Mouse (Mus musculus): Measurements from ENCODE around the gene Hexb. TPM values are rescaled to one million over a fixed set of nuclear protein-coding genes. Genes with fewer than 3 reads are reported as not detected.

The Hexb gene
- polyA plus RNA-seq, 1 experiment: 97.1 TPM

- H3K36me3 ChIP-seq (ENCODE audit: control insufficient read depth, insufficient read depth, low read length): no peaks in the 10 kb centered on the region
- no peaks in the 10 kb centered on the region for H3K4me1 ChIP-seq (ENCODE audit: control insufficient read depth, insufficient read depth, insufficient read length)
- TF ChIP-seq POLR2A (IDR thresholded peaks at IDR 0.05; ENCODE audit: low read depth, low read length) (no peak), CTCF (IDR thresholded peaks at IDR 0.05; ENCODE audit: extremely low read depth, insufficient read depth, insufficient read length, insufficient replicate concordance) (no peak)
- H3K27me3 ChIP-seq (ENCODE audit: control insufficient read depth, insufficient read depth, low read length): no peaks in the 10 kb centered on the region
- no peak overlapping the region for H3K4me3 ChIP-seq (ENCODE audit: extremely low read depth, insufficient read depth, insufficient read length)
- no peak for DNase-seq (ENCODE audit: low read depth in 1 of 2, low spot score in 2 of 2)
- H3K27ac ChIP-seq (ENCODE audit: insufficient read depth, low read length): no peak overlapping the region
- WGBS: 79% methylated on average over 17 of the region's 17 CpGs
Measured at GRCm38 (mm10) chr13:97225130-97225529, 27.0 kb upstream of the Hexb start.

- Histone ChIP-seq H3K36me3 (ENCODE audit: control insufficient read depth, insufficient read depth, low read length) (no peaks in the 10 kb centered on the region), H3K27me3 (ENCODE audit: control insufficient read depth, insufficient read depth, low read length) (no peaks in the 10 kb centered on the region), H3K4me1 (ENCODE audit: control insufficient read depth, insufficient read depth, insufficient read length) (no peaks in the 10 kb centered on the region), H3K4me3 (ENCODE audit: extremely low read depth, insufficient read depth, insufficient read length) (no peak overlapping the region), H3K27ac (ENCODE audit: insufficient read depth, low read length) (no peak overlapping the region)
- no peak for DNase-seq (ENCODE audit: low read depth in 1 of 2, low spot score in 2 of 2)
- no peak for TF ChIP-seq POLR2A (IDR thresholded peaks at IDR 0.05; ENCODE audit: low read depth, low read length)
- no peak for TF ChIP-seq CTCF (IDR thresholded peaks at IDR 0.05; ENCODE audit: extremely low read depth, insufficient read depth, insufficient read length, insufficient replicate concordance)
- 87% methylated on average over 10 of the region's 10 CpGs for WGBS
Measured at GRCm38 (mm10) chr13:97224341-97224982, 26.3 kb upstream of the Hexb start.

- WGBS: 85% methylated on average over 8 of the region's 8 CpGs
- TF ChIP-seq POLR2A (IDR thresholded peaks at IDR 0.05; ENCODE audit: low read depth, low read length) (no peak), CTCF (IDR thresholded peaks at IDR 0.05; ENCODE audit: extremely low read depth, insufficient read depth, insufficient read length, insufficient replicate concordance) (no peak)
- DNase-seq (ENCODE audit: low read depth in 1 of 2, low spot score in 2 of 2): no peak
- no peak overlapping the region for H3K27ac ChIP-seq (ENCODE audit: insufficient read depth, low read length)
- H3K4me1 ChIP-seq (ENCODE audit: control insufficient read depth, insufficient read depth, insufficient read length): no peaks in the 10 kb centered on the region
- H3K27me3 ChIP-seq (ENCODE audit: control insufficient read depth, insufficient read depth, low read length): no peaks in the 10 kb centered on the region
- H3K36me3 ChIP-seq (ENCODE audit: control insufficient read depth, insufficient read depth, low read length): no peaks in the 10 kb centered on the region
- H3K4me3 ChIP-seq (ENCODE audit: extremely low read depth, insufficient read depth, insufficient read length): no peak overlapping the region
Measured at GRCm38 (mm10) chr13:97223856-97224255, 25.7 kb upstream of the Hexb start.

- WGBS: 88% methylated on average over 3 of the region's 3 CpGs
- Histone ChIP-seq H3K27ac (ENCODE audit: insufficient read depth, low read length) (no peak overlapping the region), H3K27me3 (ENCODE audit: control insufficient read depth, insufficient read depth, low read length) (no peaks in the 10 kb centered on the region), H3K36me3 (ENCODE audit: control insufficient read depth, insufficient read depth, low read length) (no peaks in the 10 kb centered on the region), H3K4me1 (ENCODE audit: control insufficient read depth, insufficient read depth, insufficient read length) (no peaks in the 10 kb centered on the region), H3K4me3 (ENCODE audit: extremely low read depth, insufficient read depth, insufficient read length) (no peak overlapping the region)
- no peak for TF ChIP-seq CTCF (IDR thresholded peaks at IDR 0.05; ENCODE audit: extremely low read depth, insufficient read depth, insufficient read length, insufficient replicate concordance)
- no peak for TF ChIP-seq POLR2A (IDR thresholded peaks at IDR 0.05; ENCODE audit: low read depth, low read length)
- DNase-seq (ENCODE audit: low read depth in 1 of 2, low spot score in 2 of 2): no peak
Measured at GRCm38 (mm10) chr13:97220022-97220421, 21.9 kb upstream of the Hexb start.

GRCm38 (mm10) chr13:97216196-97216595 is 18.0 kb upstream of the Hexb start:
- TF ChIP-seq CTCF (IDR thresholded peaks at IDR 0.05; ENCODE audit: extremely low read depth, insufficient read depth, insufficient read length, insufficient replicate concordance) (no peak), POLR2A (IDR thresholded peaks at IDR 0.05; ENCODE audit: low read depth, low read length) (no peak)
- DNase-seq (ENCODE audit: low read depth in 1 of 2, low spot score in 2 of 2): no peak
- H3K27me3 ChIP-seq (ENCODE audit: control insufficient read depth, insufficient read depth, low read length): no peaks in the 10 kb centered on the region
- H3K4me1 ChIP-seq (ENCODE audit: control insufficient read depth, insufficient read depth, insufficient read length): no peaks in the 10 kb centered on the region
- no peak overlapping the region for H3K4me3 ChIP-seq (ENCODE audit: extremely low read depth, insufficient read depth, insufficient read length)
- no peaks in the 10 kb centered on the region for H3K36me3 ChIP-seq (ENCODE audit: control insufficient read depth, insufficient read depth, low read length)
- 87% methylated on average over 5 of the region's 5 CpGs for WGBS
- H3K27ac ChIP-seq (ENCODE audit: insufficient read depth, low read length): no peak overlapping the region

GRCm38 (mm10) chr13:97215563-97215962 is 17.4 kb upstream of the Hexb start:
- WGBS: 78% methylated on average over 4 of the region's 4 CpGs
- TF ChIP-seq CTCF (IDR thresholded peaks at IDR 0.05; ENCODE audit: extremely low read depth, insufficient read depth, insufficient read length, insufficient replicate concordance) (no peak), POLR2A (IDR thresholded peaks at IDR 0.05; ENCODE audit: low read depth, low read length) (no peak)
- Histone ChIP-seq H3K27ac (ENCODE audit: insufficient read depth, low read length) (no peak overlapping the region), H3K4me3 (ENCODE audit: extremely low read depth, insufficient read depth, insufficient read length) (no peak overlapping the region), H3K4me1 (ENCODE audit: control insufficient read depth, insufficient read depth, insufficient read length) (no peaks in the 10 kb centered on the region), H3K27me3 (ENCODE audit: control insufficient read depth, insufficient read depth, low read length) (no peaks in the 10 kb centered on the region), H3K36me3 (ENCODE audit: control insufficient read depth, insufficient read depth, low read length) (no peaks in the 10 kb centered on the region)
- DNase-seq (ENCODE audit: low read depth in 1 of 2, low spot score in 2 of 2): no peak

GRCm38 (mm10) chr13:97214583-97215268 is 16.6 kb upstream of the Hexb start:
- Histone ChIP-seq H3K36me3 (ENCODE audit: control insufficient read depth, insufficient read depth, low read length) (no peaks in the 10 kb centered on the region), H3K27ac (ENCODE audit: insufficient read depth, low read length) (no peak overlapping the region), H3K4me1 (ENCODE audit: control insufficient read depth, insufficient read depth, insufficient read length) (no peaks in the 10 kb centered on the region), H3K27me3 (ENCODE audit: control insufficient read depth, insufficient read depth, low read length) (no peaks in the 10 kb centered on the region), H3K4me3 (ENCODE audit: extremely low read depth, insufficient read depth, insufficient read length) (no peak overlapping the region)
- TF ChIP-seq CTCF (IDR thresholded peaks at IDR 0.05; ENCODE audit: extremely low read depth, insufficient read depth, insufficient read length, insufficient replicate concordance) (no peak), POLR2A (IDR thresholded peaks at IDR 0.05; ENCODE audit: low read depth, low read length) (no peak)
- WGBS: 90% methylated on average over 3 of the region's 3 CpGs
- no peak for DNase-seq (ENCODE audit: low read depth in 1 of 2, low spot score in 2 of 2)

Data from spleen, adult 2 months (tissue).